Mouse (Mus musculus) olfactory bulb, adult 2 months (tissue): ENCODE results near the gene S100a5. TPM values are rescaled to one million over a fixed set of nuclear protein-coding genes. Genes with fewer than 3 reads are reported as not detected.

Experiments used
- H3K27ac ChIP-seq: fragments of 200-500 bp; 2 replicates; pipeline ENCODE4 v1.5.1; 2012; ENCODE audit warnings: low read depth, low read length; ENCODE audit not compliant: insufficient read depth
- H3K4me1 ChIP-seq: fragments of 200-500 bp; 2 replicates; pipeline ENCODE4 v1.6.1; 2012; ENCODE audit warnings: low read length; ENCODE audit not compliant: control insufficient read depth, insufficient read depth
- H3K4me3 ChIP-seq: fragments of 200-500 bp; 2 replicates; pipeline ENCODE4 v1.5.1; 2012; ENCODE audit warnings: mild to moderate bottlenecking, low read depth, low read length, moderate library complexity; ENCODE audit not compliant: insufficient read depth
- CTCF ChIP-seq: fragments of 200-500 bp; IDR thresholded peaks from 2 replicates; pipeline ENCODE4 v1.5.1; 2012; ENCODE audit warnings: low read depth, mild to moderate bottlenecking, low read length, moderate library complexity; ENCODE audit not compliant: insufficient read depth
- POLR2A ChIP-seq: fragments of 200-500 bp; IDR thresholded peaks from 2 replicates; pipeline ENCODE4 v1.6.1; 2012; ENCODE audit warnings: mild to moderate bottlenecking, low read depth, low read length, moderate library complexity; ENCODE audit not compliant: insufficient read depth
- whole genome bisulfite sequencing: fragments of 180-500 bp; shearing (Covaris S2); methylation state at CpG from one replicate; pipeline ENCODE4 v1.1.7; 2018; 5-methylcytosine and 5-hydroxymethylcytosine counted together
- polyA plus RNA-seq: library from polyadenylated mRNA; stranded (reverse); fragments of >200 nt; gene quantifications from 2 replicates; pipeline ENCODE4 v1.2.4, GENCODE M21; 2012; ENCODE audit warnings: low replicate concordance; ENCODE audit not compliant: missing spikeins, insufficient read depth, insufficient read length

Gene S100a5
- not detected in 2 replicates for polyA plus RNA-seq

GRCm38 (mm10) chr3:90608223-90608622 lies at the start of gene S100a5:
Gene S100a5, plus strand, starts transcription at chr3:90608523.
- H3K4me1 ChIP-seq = peaks cover 25% of the 10 kb centered on the region
- WGBS = 85% methylated on average over 3 of the region's 3 CpGs
- H3K4me3 ChIP-seq = no peak within 1 kb of the TSS
- no peak for TF ChIP-seq CTCF
- no peak for TF ChIP-seq POLR2A
- no peak within 1 kb of the TSS for H3K27ac ChIP-seq

GRCm38 (mm10) chr3:90560008-90560628 lies 48.2 kb upstream of the S100a5 start, which contains the start of gene S100a3:
Gene S100a3, plus strand, starts transcription at chr3:90560578.
- Histone ChIP-seq H3K27ac (no peak within 1 kb of the TSS), H3K4me3 (no peak within 1 kb of the TSS), H3K4me1 (no peaks in the 10 kb centered on the region)
- WGBS = 89% methylated on average over 6 of the region's 6 CpGs
- TF ChIP-seq CTCF (no peak), POLR2A (no peak)

- WGBS = 43% methylated on average over 5 of the region's 5 CpGs
- H3K4me1 ChIP-seq = peaks cover 4% of the 10 kb centered on the region
- H3K27ac ChIP-seq = no peak overlapping the region
- TF ChIP-seq CTCF = no peak
- no peak for TF ChIP-seq POLR2A
- no peak overlapping the region for H3K4me3 ChIP-seq
Measured at GRCm38 (mm10) chr3:90574691-90575090, 33.6 kb upstream of the S100a5 start.

GRCm38 (mm10) chr3:90575320-90575719 lies 33.0 kb upstream of the S100a5 start:
- 93% methylated on average over 3 of the region's 3 CpGs for whole genome bisulfite sequencing
- H3K27ac ChIP-seq = no peak overlapping the region
- TF ChIP-seq POLR2A (no peak), CTCF (no peak)
- peaks cover 4% of the 10 kb centered on the region for H3K4me1 ChIP-seq
- no peak overlapping the region for H3K4me3 ChIP-seq

GRCm38 (mm10) chr3:90576351-90577001 lies 31.8 kb upstream of the S100a5 start:
- no peak overlapping the region for H3K4me3 ChIP-seq
- H3K27ac ChIP-seq = no peak overlapping the region
- TF ChIP-seq POLR2A = no peak
- 69% methylated on average over 10 of the region's 10 CpGs for WGBS
- H3K4me1 ChIP-seq = peaks cover 4% of the 10 kb centered on the region

- Histone ChIP-seq H3K4me3 (no peak overlapping the region), H3K4me1 (peaks cover 7% of the 10 kb centered on the region), H3K27ac (no peak overlapping the region)
- TF ChIP-seq POLR2A = no peak
- TF ChIP-seq CTCF = no peak
- WGBS = 58% methylated on average over 7 of the region's 7 CpGs
Measured at GRCm38 (mm10) chr3:90579433-90579832, 28.9 kb upstream of the S100a5 start.

- no peak overlapping the region for H3K27ac ChIP-seq
- 98% methylated on average over 5 of the region's 5 CpGs for WGBS
- TF ChIP-seq POLR2A (no peak), CTCF (no peak)
Measured at GRCm38 (mm10) chr3:90581141-90581540, 27.2 kb upstream of the S100a5 start.

GRCm38 (mm10) chr3:90582156-90582555 lies 26.2 kb upstream of the S100a5 start:
- Histone ChIP-seq H3K27ac (no peak overlapping the region), H3K4me1 (peaks cover 21% of the 10 kb centered on the region), H3K4me3 (no peak overlapping the region)
- 97% methylated on average over 1 of the region's 1 CpGs for WGBS
- TF ChIP-seq CTCF = no peak

More at GRCm38 (mm10) chr3:90581141-90581540, 27.2 kb upstream of the S100a5 start:
- Histone ChIP-seq H3K4me1 (peaks cover 11% of the 10 kb centered on the region), H3K4me3 (no peak overlapping the region)

- H3K27ac ChIP-seq = no peak overlapping the region
- H3K4me1 ChIP-seq = peaks cover 25% of the 10 kb centered on the region
- WGBS = 96% methylated on average over 4 of the region's 4 CpGs
- TF ChIP-seq CTCF = no peak
- H3K4me3 ChIP-seq = no peak overlapping the region
Measured at GRCm38 (mm10) chr3:90582556-90582955, 25.8 kb upstream of the S100a5 start.

GRCm38 (mm10) chr3:90583893-90584292 lies 24.4 kb upstream of the S100a5 start:
- 69% methylated on average over 3 of the region's 3 CpGs for WGBS
- TF ChIP-seq CTCF = no peak
- TF ChIP-seq POLR2A = no peak
- no peak overlapping the region for H3K27ac ChIP-seq
- H3K4me3 ChIP-seq = no peak overlapping the region
- peaks cover 26% of the 10 kb centered on the region for H3K4me1 ChIP-seq
